Mouse (Mus musculus) liver, embryonic 14.5 days (tissue): Measurements from ENCODE around the gene Hhipl1.

ENCODE experiments used
- CTCF ChIP-seq: IDR thresholded peaks from 2 replicates; pipeline ENCODE4 v1.5.1; 2016; ENCODE audit warnings: antibody characterized with exemption, low read depth, control low read depth
- EP300 ChIP-seq: IDR thresholded peaks from 2 replicates; pipeline ENCODE4 v1.6.1; 2016; ENCODE audit warnings: antibody characterized with exemption, low read depth

DNA sequence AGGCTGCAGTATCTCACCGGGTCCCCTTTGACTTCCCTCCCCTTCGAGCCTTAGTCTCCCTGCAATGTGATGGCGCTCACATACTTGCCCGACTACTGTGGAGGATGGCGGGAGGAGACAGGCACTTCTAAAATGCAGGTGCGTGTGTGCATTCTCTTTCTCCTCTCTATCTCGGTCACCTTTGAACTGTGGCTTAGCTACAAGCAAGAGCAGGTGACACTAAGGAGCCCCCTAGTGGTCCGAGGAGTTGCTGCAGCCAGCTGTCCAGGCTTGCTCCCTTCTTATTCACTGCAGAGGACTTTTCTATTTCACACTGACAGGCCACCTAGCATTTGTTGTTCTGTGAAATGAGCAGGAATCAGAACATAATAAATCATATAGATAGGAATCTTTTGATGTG, 13.1 kb upstream of the Hhipl1 start:
- TF ChIP-seq EP300 (no peak), CTCF (peak; percentile 87)
